Comparison of ENCODE assay signal across 21 mouse cellular contexts in the genomic region with DNA sequence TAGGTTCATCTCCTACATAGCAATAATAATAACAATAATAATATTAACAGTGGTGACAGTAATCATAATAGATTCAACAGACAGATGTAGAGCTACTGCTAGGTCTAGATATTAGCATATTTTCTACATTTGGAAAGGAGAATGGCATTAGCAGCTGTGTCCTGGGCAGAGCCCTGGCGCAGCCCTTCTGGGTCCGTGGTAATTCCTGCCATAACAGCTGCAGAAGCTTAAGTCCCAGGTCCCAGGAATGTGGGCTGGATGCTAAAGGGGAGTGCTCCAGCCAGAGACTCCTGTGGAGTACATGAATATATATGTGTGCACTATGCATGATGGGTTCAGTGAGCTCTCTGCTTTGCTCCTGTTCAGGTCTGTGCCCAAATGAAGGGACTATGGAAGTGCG.
DNase-seq lines count a peak whose midpoint lies in the region; ATAC-seq and TF ChIP-seq lines count a peak whose summit lies in the region.
"Had no signal": no experiment of that assay in that cellular context is flagged by ENCODE, and none has a peak within 500 bp of the region (broad histone marks: within the 10 kb centered on the region; RNA-seq: fewer than 3 reads in every experiment).

No protein-coding gene starts in this region.

- WGBS in midbrain, embryonic 11.5 days = 76% methylated on average over 3 of the region's 3 CpGs
- 72% methylated on average over 3 of the region's 3 CpGs for WGBS in midbrain, postnatal 0 days
- WGBS in embryonic facial prominence, embryonic 15.5 days = 57% methylated on average over 3 of the region's 3 CpGs
- 54% methylated on average over 3 of the region's 3 CpGs for WGBS in limb, embryonic 14.5 days

- H3K27me3 ChIP-seq in midbrain, embryonic 11.5 days (ENCODE audit: control insufficient read depth, insufficient read depth, low read length) = no peaks in the 10 kb centered on the region
- H3K27me3 ChIP-seq in midbrain, postnatal 0 days (ENCODE audit: insufficient read depth, low read length) = no peaks in the 10 kb centered on the region
- no peaks in the 10 kb centered on the region for H3K27me3 ChIP-seq in embryonic facial prominence, embryonic 15.5 days
- no peaks in the 10 kb centered on the region for H3K27me3 ChIP-seq in limb, embryonic 14.5 days (ENCODE audit: control insufficient read depth, insufficient read depth, low read length)
- H3K27me3 ChIP-seq: midbrain, embryonic 12.5 days; stomach, embryonic 15.5 days had no signal

- TF ChIP-seq POLR2A in limb, embryonic 14.5 days (IDR thresholded peaks at IDR 0.05; ENCODE audit: borderline replicate concordance, extremely low read depth, insufficient read depth, insufficient read length) = no peak

- no peaks in the 10 kb centered on the region for H3K36me3 ChIP-seq in midbrain, embryonic 11.5 days (ENCODE audit: control insufficient read depth, insufficient read depth, low read length)
- H3K36me3 ChIP-seq in midbrain, postnatal 0 days (ENCODE audit: insufficient read depth, low read length) = no peaks in the 10 kb centered on the region
- no peaks in the 10 kb centered on the region for H3K36me3 ChIP-seq in embryonic facial prominence, embryonic 15.5 days
- H3K36me3 ChIP-seq in limb, embryonic 14.5 days (ENCODE audit: control insufficient read depth, insufficient read depth, low read length) = no peaks in the 10 kb centered on the region
- H3K36me3 ChIP-seq: midbrain, embryonic 12.5 days; stomach, embryonic 15.5 days had no signal

- no peak overlapping the region for H3K27ac ChIP-seq in midbrain, embryonic 11.5 days (ENCODE audit: low read depth, low read length)
- H3K27ac ChIP-seq in midbrain, postnatal 0 days (ENCODE audit: low read depth, low read length) = no peak overlapping the region
- peak overlapping the region; percentile 5; the same call in 1 of the 2 replicates for H3K27ac ChIP-seq in embryonic facial prominence, embryonic 15.5 days (replicated peaks)
- no peak overlapping the region for H3K27ac ChIP-seq in limb, embryonic 14.5 days (replicated peaks; ENCODE audit: low read depth, low read length)
- H3K27ac ChIP-seq: heart, adult 2 months; left cerebral cortex, adult 2 months; macrophage; midbrain, embryonic 12.5 days; stomach, embryonic 15.5 days had no signal

- no peak overlapping the region for H3K4me3 ChIP-seq in midbrain, embryonic 11.5 days (ENCODE audit: low read depth, low read length)
- no peak overlapping the region for H3K4me3 ChIP-seq in midbrain, postnatal 0 days (ENCODE audit: low read depth, low read length)
- no peak overlapping the region for H3K4me3 ChIP-seq in embryonic facial prominence, embryonic 15.5 days (replicated peaks)
- H3K4me3 ChIP-seq in limb, embryonic 14.5 days (replicated peaks; ENCODE audit: low read length) = no peak overlapping the region
- H3K4me3 ChIP-seq: heart, adult 2 months; left cerebral cortex, adult 2 months; midbrain, embryonic 12.5 days; stomach, embryonic 15.5 days had no signal

- H3K4me2 ChIP-seq in midbrain, embryonic 11.5 days = no peak overlapping the region
- no peak overlapping the region for H3K4me2 ChIP-seq in midbrain, postnatal 0 days (ENCODE audit: low read depth, low read length, poor library complexity, severe bottlenecking)
- no peak overlapping the region for H3K4me2 ChIP-seq in embryonic facial prominence, embryonic 15.5 days (replicated peaks)
- no peak overlapping the region for H3K4me2 ChIP-seq in limb, embryonic 14.5 days (replicated peaks; ENCODE audit: low read depth, low read length, severe bottlenecking)
- H3K4me2 ChIP-seq: midbrain, embryonic 12.5 days; stomach, embryonic 15.5 days had no signal

- no peak for ATAC-seq in midbrain, embryonic 11.5 days (ENCODE audit: low FRiP score)
- ATAC-seq in midbrain, postnatal 0 days (ENCODE audit: low FRiP score) = no peak
- ATAC-seq in embryonic facial prominence, embryonic 15.5 days (ENCODE audit: insufficient number of reproducible peaks, low FRiP score, low TSS enrichment, low read depth) = peak; percentile 31; the same call in 1 of the 2 replicates
- ATAC-seq in limb, embryonic 14.5 days (ENCODE audit: low FRiP score, low read depth) = peak; percentile 86
- ATAC-seq: forebrain, embryonic 14.5 days had no signal

- no peak overlapping the region for H3K9ac ChIP-seq in midbrain, embryonic 11.5 days (ENCODE audit: low read length)
- no peak overlapping the region for H3K9ac ChIP-seq in midbrain, postnatal 0 days (replicated peaks; ENCODE audit: low read length, poor library complexity, severe bottlenecking)
- H3K9ac ChIP-seq in embryonic facial prominence, embryonic 15.5 days = no peak overlapping the region
- H3K9ac ChIP-seq in limb, embryonic 14.5 days (ENCODE audit: low read depth, low read length, severe bottlenecking) = no peak overlapping the region
- H3K9ac ChIP-seq: midbrain, embryonic 12.5 days; stomach, embryonic 15.5 days had no signal

- peak; percentile 32 for DNase-seq in gastrocnemius, postnatal 25 days
- DNase-seq in gastrocnemius, postnatal 4 days (ENCODE audit: low spot score in 2 of 2) = no peak
- DNase-seq in midbrain, embryonic 11.5 days (ENCODE audit: low spot score, missing footprints) = peak; percentile 28
- DNase-seq in midbrain, postnatal 0 days (ENCODE audit: low spot score) = no peak
- peak; percentile 70 for DNase-seq in limb, embryonic 14.5 days (ENCODE audit: low spot score)
- DNase-seq in kidney, adult 8-10 months = no peak
- DNase-seq in layer of hippocampus, postnatal 14 days (ENCODE audit: low spot score in 2 of 2) = no peak
- DNase-seq: adrenal gland, postnatal 36 days; cerebellum, adult 18-20 months; cerebellum, postnatal 36 days; heart, adult 2 months; heart, postnatal 36 days; kidney, adult 9 months; kidney, postnatal 36 days; liver had no signal

- H3K4me1 ChIP-seq in midbrain, embryonic 11.5 days (ENCODE audit: control insufficient read depth, insufficient read depth, low read length) = no peaks in the 10 kb centered on the region
- H3K4me1 ChIP-seq in midbrain, postnatal 0 days (ENCODE audit: insufficient read depth, low read length) = no peaks in the 10 kb centered on the region
- H3K4me1 ChIP-seq in embryonic facial prominence, embryonic 15.5 days = peaks cover 10% of the 10 kb centered on the region
- peaks cover 28% of the 10 kb centered on the region for H3K4me1 ChIP-seq in limb, embryonic 14.5 days (ENCODE audit: control insufficient read depth, insufficient read depth, low read length)
- H3K4me1 ChIP-seq: stomach, embryonic 15.5 days had no signal

- TF ChIP-seq CTCF in midbrain, postnatal 0 days (IDR thresholded peaks at IDR 0.05) = no peak

- H3K9me3 ChIP-seq in midbrain, embryonic 11.5 days (ENCODE audit: control insufficient read depth, low read length) = no peaks in the 10 kb centered on the region
- H3K9me3 ChIP-seq in midbrain, postnatal 0 days (ENCODE audit: low read length) = no peaks in the 10 kb centered on the region
- no peaks in the 10 kb centered on the region for H3K9me3 ChIP-seq in embryonic facial prominence, embryonic 15.5 days (replicated peaks)
- H3K9me3 ChIP-seq in limb, embryonic 14.5 days (ENCODE audit: control insufficient read depth, low read length) = no peaks in the 10 kb centered on the region
- H3K9me3 ChIP-seq: midbrain, embryonic 12.5 days; stomach, embryonic 15.5 days had no signal

Comparison
In these comparisons a context has a peak if more than half of its experiments do, and no peak if none do; other contexts are left out.
1. DNase-seq: peak in gastrocnemius, postnatal 25 days (single experiment), midbrain, embryonic 11.5 days (single experiment) and limb, embryonic 14.5 days (single experiment); none in gastrocnemius, postnatal 4 days (0 of 2), midbrain, postnatal 0 days (single experiment), kidney, adult 8-10 months (0 of 2) and layer of hippocampus, postnatal 14 days (0 of 2).
2. ATAC-seq: peak in embryonic facial prominence, embryonic 15.5 days (single experiment) and limb, embryonic 14.5 days (single experiment); none in midbrain, embryonic 11.5 days (single experiment) and midbrain, postnatal 0 days (single experiment).